Mouse (Mus musculus) embryonic facial prominence, embryonic 13.5 days (tissue): ENCODE data around the gene Pdzd7. TPM values are rescaled to one million over a fixed set of nuclear protein-coding genes. Genes with fewer than 3 reads are reported as not detected.

Source experiments
- ATAC-seq: fragments of 200-750 bp; cut with Nextera tagmentation; 2 replicates; pipeline ENCODE4 v1.8.0; 2017; ENCODE audit warnings: low read depth; ENCODE audit not compliant: insufficient number of reproducible peaks, insufficient read depth, low FRiP score, low TSS enrichment
- H3K27ac ChIP-seq: fragments of 300-500 bp; sonication (generic); 2 replicates; pipeline ENCODE4 v1.5.1; 2015; ENCODE audit warnings: moderate library complexity, mild to moderate bottlenecking, inconsistent platforms
- H3K27me3 ChIP-seq: fragments of 300-500 bp; sonication (generic); 2 replicates; pipeline ENCODE4 v1.6.1; 2015; ENCODE audit warnings: mild to moderate bottlenecking, inconsistent platforms
- H3K36me3 ChIP-seq: fragments of 300-500 bp; sonication (generic); 2 replicates; pipeline ENCODE4 v1.6.1; 2015; ENCODE audit warnings: mild to moderate bottlenecking, inconsistent platforms
- H3K4me1 ChIP-seq: fragments of 300-500 bp; sonication (generic); 2 replicates; pipeline ENCODE4 v1.6.1; 2015; ENCODE audit warnings: inconsistent platforms
- H3K4me2 ChIP-seq: fragments of 300-500 bp; sonication (generic); 2 replicates; pipeline ENCODE4 v1.6.1; 2015; ENCODE audit warnings: moderate library complexity, mild to moderate bottlenecking, inconsistent platforms
- H3K4me3 ChIP-seq: fragments of 300-500 bp; sonication (generic); 2 replicates; pipeline ENCODE4 v1.5.1; 2015; ENCODE audit warnings: mild to moderate bottlenecking, inconsistent platforms
- H3K9ac ChIP-seq: fragments of 300-500 bp; sonication (generic); 2 replicates; pipeline ENCODE4 v1.6.1; 2015; ENCODE audit warnings: mild to moderate bottlenecking, inconsistent platforms
- H3K9me3 ChIP-seq: fragments of 300-500 bp; sonication (generic); 2 replicates; pipeline ENCODE4 v1.6.1; 2016; ENCODE audit warnings: inconsistent platforms
- WGBS: fragments of 180-500 bp; shearing (Covaris S2); methylation state at CpG from one replicate; pipeline ENCODE4 v1.1.7; 2015; ENCODE audit warnings: mixed read lengths; 5-methylcytosine and 5-hydroxymethylcytosine counted together
- polyA plus RNA-seq: library from polyadenylated mRNA; unstranded; fragments of >200 nt; fragmentation: Nextera tagmentation; extraction: Ambion mirVana; gene quantifications from 2 replicates; pipeline ENCODE4 v1.2.1, GENCODE M21; 2015

Pdzd7 gene
- polyA plus RNA-seq, 1 experiment from 2014 or later, result 0.51 TPM

GRCm38 (mm10) chr19:45056908-45057698 lies 11.6 kb upstream of the Pdzd7 start:
- Histone ChIP-seq H3K4me3 (peak overlapping the region; percentile 62), H3K27ac (peak overlapping the region; percentile 98), H3K4me2 (peak overlapping the region; percentile 77), H3K9ac (peak overlapping the region; percentile 92), H3K27me3 (no peaks in the 10 kb centered on the region), H3K36me3 (peaks cover 23% of the 10 kb centered on the region), H3K4me1 (peaks cover 35% of the 10 kb centered on the region), H3K9me3 (no peaks in the 10 kb centered on the region)
- no peak for ATAC-seq
- 69% methylated on average over 7 of the region's 7 CpGs for WGBS

- H3K4me3 ChIP-seq, result no peak overlapping the region
- WGBS, result 47% methylated on average over 4 of the region's 4 CpGs
- no peak for ATAC-seq
Measured at GRCm38 (mm10) chr19:45056364-45056763, 10.8 kb upstream of the Pdzd7 start.

GRCm38 (mm10) chr19:45054892-45055690 lies 9.6 kb upstream of the Pdzd7 start:
- H3K36me3 ChIP-seq, result peaks cover 40% of the 10 kb centered on the region
- H3K4me1 ChIP-seq, result peaks cover 35% of the 10 kb centered on the region
- H3K27me3 ChIP-seq, result no peaks in the 10 kb centered on the region
- no peak for ATAC-seq
- 73% methylated on average over 6 of the region's 6 CpGs for WGBS
- H3K4me2 ChIP-seq, result no peak overlapping the region
- H3K9me3 ChIP-seq, result no peaks in the 10 kb centered on the region
- H3K27ac ChIP-seq, result peak overlapping the region; percentile 75
- H3K4me3 ChIP-seq, result no peak overlapping the region
- peak overlapping the region; percentile 47; the same call in 1 of the 2 replicates for H3K9ac ChIP-seq

More at GRCm38 (mm10) chr19:45056364-45056763, 10.8 kb upstream of the Pdzd7 start:
- Histone ChIP-seq H3K27ac (peak overlapping the region; percentile 98), H3K4me1 (peaks cover 35% of the 10 kb centered on the region), H3K27me3 (no peaks in the 10 kb centered on the region), H3K9ac (peak overlapping the region; percentile 92; the same call in 1 of the 2 replicates), H3K36me3 (peaks cover 30% of the 10 kb centered on the region), H3K4me2 (peak overlapping the region; percentile 77; the same call in 1 of the 2 replicates), H3K9me3 (no peaks in the 10 kb centered on the region)

GRCm38 (mm10) chr19:45053451-45053850 lies 7.9 kb upstream of the Pdzd7 start:
- no peak overlapping the region for H3K4me3 ChIP-seq
- no peaks in the 10 kb centered on the region for H3K9me3 ChIP-seq
- 88% methylated on average over 8 of the region's 8 CpGs for WGBS
- H3K27ac ChIP-seq, result no peak overlapping the region
- peaks cover 45% of the 10 kb centered on the region for H3K36me3 ChIP-seq
- H3K4me2 ChIP-seq, result no peak overlapping the region
- H3K9ac ChIP-seq, result no peak overlapping the region
- peaks cover 43% of the 10 kb centered on the region for H3K4me1 ChIP-seq
- H3K27me3 ChIP-seq, result no peaks in the 10 kb centered on the region
- no peak for ATAC-seq

GRCm38 (mm10) chr19:45049523-45049922 lies 4.0 kb upstream of the Pdzd7 start:
- Histone ChIP-seq H3K27me3 (peaks cover 17% of the 10 kb centered on the region), H3K4me1 (peaks cover 37% of the 10 kb centered on the region), H3K27ac (no peak overlapping the region), H3K9me3 (no peaks in the 10 kb centered on the region), H3K4me3 (no peak overlapping the region), H3K9ac (peak overlapping the region; percentile 67), H3K4me2 (0 out of 2 replicates have a peak overlapping the region, but pooled peaks have one; percentile 80), H3K36me3 (peaks cover 41% of the 10 kb centered on the region)
- WGBS, result 72% methylated on average over 9 of the region's 9 CpGs
- no peak for ATAC-seq

GRCm38 (mm10) chr19:45048644-45049365 lies 3.3 kb upstream of the Pdzd7 start:
- WGBS, result 77% methylated on average over 12 of the region's 12 CpGs
- Histone ChIP-seq H3K9ac (peak overlapping the region; percentile 67), H3K27me3 (peaks cover 21% of the 10 kb centered on the region), H3K9me3 (no peaks in the 10 kb centered on the region), H3K4me1 (peaks cover 35% of the 10 kb centered on the region), H3K4me3 (peak overlapping the region; percentile 50), H3K4me2 (peak overlapping the region; percentile 80), H3K36me3 (peaks cover 39% of the 10 kb centered on the region), H3K27ac (peak overlapping the region; percentile 88)
- ATAC-seq, result no peak

- WGBS, result 27% methylated on average over 11 of the region's 11 CpGs
- peaks cover 21% of the 10 kb centered on the region for H3K27me3 ChIP-seq
- H3K4me3 ChIP-seq, result peak overlapping the region; percentile 50
- peak overlapping the region; percentile 67 for H3K9ac ChIP-seq
- no peaks in the 10 kb centered on the region for H3K9me3 ChIP-seq
- H3K4me1 ChIP-seq, result peaks cover 35% of the 10 kb centered on the region
- peak overlapping the region; percentile 88 for H3K27ac ChIP-seq
- ATAC-seq, result peak; percentile 64
- H3K36me3 ChIP-seq, result peaks cover 32% of the 10 kb centered on the region
- H3K4me2 ChIP-seq, result peak overlapping the region; percentile 80
Measured at GRCm38 (mm10) chr19:45047935-45048643, 2.6 kb upstream of the Pdzd7 start.

- WGBS, result under 1% methylated on average over 26 of the region's 26 CpGs
- Histone ChIP-seq H3K4me3 (peak within 1 kb of the TSS; percentile 50), H3K9ac (peak within 1 kb of the TSS; percentile 67), H3K27ac (peak within 1 kb of the TSS; percentile 88), H3K36me3 (peaks cover 26% of the 10 kb centered on the region), H3K4me1 (peaks cover 35% of the 10 kb centered on the region), H3K27me3 (peaks cover 21% of the 10 kb centered on the region), H3K4me2 (peak within 1 kb of the TSS; percentile 80), H3K9me3 (no peaks in the 10 kb centered on the region)
- ATAC-seq, result peak; percentile 76
Measured at GRCm38 (mm10) chr19:45047417-45047934, 2.0 kb upstream of the Pdzd7 start, which contains the start of gene Sfxn3. Gene Sfxn3, plus strand, starts transcription at chr19:45047503.

GRCm38 (mm10) chr19:45046523-45047321 lies 1.2 kb upstream of the Pdzd7 start:
- Histone ChIP-seq H3K27ac (peak overlapping the region; percentile 88), H3K27me3 (peaks cover 21% of the 10 kb centered on the region)

GRCm38 (mm10) chr19:45045236-45045635 lies 281 bp downstream of the Pdzd7 start:
- H3K4me1 ChIP-seq, result peaks cover 35% of the 10 kb centered on the region
- H3K9me3 ChIP-seq, result no peaks in the 10 kb centered on the region
- peaks cover 6% of the 10 kb centered on the region for H3K36me3 ChIP-seq
- H3K9ac ChIP-seq, result no peak overlapping the region
- no peak overlapping the region for H3K4me3 ChIP-seq
- 33% methylated on average over 15 of the region's 15 CpGs for WGBS
- 0 out of 2 replicates have a peak overlapping the region, but pooled peaks have one; percentile 11 for H3K4me2 ChIP-seq
- peaks cover 31% of the 10 kb centered on the region for H3K27me3 ChIP-seq
- ATAC-seq, result no peak
- no peak overlapping the region for H3K27ac ChIP-seq

More at GRCm38 (mm10) chr19:45046523-45047321, 1.2 kb upstream of the Pdzd7 start:
- Histone ChIP-seq H3K4me3 (peak overlapping the region; percentile 50), H3K4me2 (peak overlapping the region; percentile 80), H3K9ac (peak overlapping the region; percentile 67), H3K4me1 (peaks cover 35% of the 10 kb centered on the region), H3K9me3 (no peaks in the 10 kb centered on the region), H3K36me3 (peaks cover 18% of the 10 kb centered on the region)
- WGBS, result 3% methylated on average over 34 of the region's 34 CpGs
- 0 out of 2 replicates have a peak, but pooled peaks have one; percentile 28 for ATAC-seq
